Mouse (Mus musculus) midbrain, embryonic 15.5 days (tissue): ENCODE results near the gene Jakmip3. TPM values are rescaled to one million over a fixed set of nuclear protein-coding genes. Genes with fewer than 3 reads are reported as not detected.

Experiments used
- ATAC-seq: fragments of 200-750 bp; cut with Nextera tagmentation; replicated peaks from 2 replicates; pipeline ENCODE4 v1.8.0; 2017; ENCODE audit warnings: moderate TSS enrichment
- H3K27ac ChIP-seq: fragments of 300-500 bp; sonication (generic); 2 replicates; pipeline ENCODE4 v1.5.1; 2015; ENCODE audit warnings: mild to moderate bottlenecking, inconsistent platforms
- H3K27me3 ChIP-seq: fragments of 300-500 bp; sonication (generic); replicated peaks from 2 replicates; pipeline ENCODE4 v1.6.1; 2015; ENCODE audit warnings: inconsistent platforms
- H3K36me3 ChIP-seq: fragments of 300-500 bp; sonication (generic); replicated peaks from 2 replicates; pipeline ENCODE4 v1.6.1; 2015; ENCODE audit warnings: inconsistent platforms
- H3K4me1 ChIP-seq: fragments of 300-500 bp; sonication (generic); 2 replicates; pipeline ENCODE4 v1.6.1; 2015; ENCODE audit warnings: inconsistent platforms
- H3K4me2 ChIP-seq: fragments of 300-500 bp; sonication (generic); 2 replicates; pipeline ENCODE4 v1.6.1; 2015; ENCODE audit warnings: inconsistent platforms, mild to moderate bottlenecking, moderate library complexity
- H3K4me3 ChIP-seq: fragments of 300-500 bp; sonication (generic); 2 replicates; pipeline ENCODE4 v1.5.1; 2015; ENCODE audit warnings: mild to moderate bottlenecking, inconsistent platforms
- H3K9ac ChIP-seq: fragments of 300-500 bp; sonication (generic); 2 replicates; pipeline ENCODE4 v1.6.1; 2015; ENCODE audit warnings: mild to moderate bottlenecking, inconsistent platforms
- H3K9me3 ChIP-seq: fragments of 300-500 bp; sonication (generic); 2 replicates; pipeline ENCODE4 v1.6.1; 2016; ENCODE audit warnings: inconsistent platforms
- WGBS: fragments of 180-500 bp; shearing (Covaris S2); methylation state at CpG from one replicate; pipeline ENCODE4 v1.1.7; 2015; ENCODE audit warnings: mixed read lengths; 5-methylcytosine and 5-hydroxymethylcytosine counted together
- polyA plus RNA-seq: library from polyadenylated mRNA; unstranded; fragments of >200 nt; fragmentation: Nextera tagmentation; extraction: Ambion mirVana; gene quantifications from 2 replicates; pipeline ENCODE4 v1.2.1, GENCODE M21; 2015

Gene Jakmip3
- polyA plus RNA-seq, result 8.7 and 11.1 TPM in 2 replicates

DNA sequence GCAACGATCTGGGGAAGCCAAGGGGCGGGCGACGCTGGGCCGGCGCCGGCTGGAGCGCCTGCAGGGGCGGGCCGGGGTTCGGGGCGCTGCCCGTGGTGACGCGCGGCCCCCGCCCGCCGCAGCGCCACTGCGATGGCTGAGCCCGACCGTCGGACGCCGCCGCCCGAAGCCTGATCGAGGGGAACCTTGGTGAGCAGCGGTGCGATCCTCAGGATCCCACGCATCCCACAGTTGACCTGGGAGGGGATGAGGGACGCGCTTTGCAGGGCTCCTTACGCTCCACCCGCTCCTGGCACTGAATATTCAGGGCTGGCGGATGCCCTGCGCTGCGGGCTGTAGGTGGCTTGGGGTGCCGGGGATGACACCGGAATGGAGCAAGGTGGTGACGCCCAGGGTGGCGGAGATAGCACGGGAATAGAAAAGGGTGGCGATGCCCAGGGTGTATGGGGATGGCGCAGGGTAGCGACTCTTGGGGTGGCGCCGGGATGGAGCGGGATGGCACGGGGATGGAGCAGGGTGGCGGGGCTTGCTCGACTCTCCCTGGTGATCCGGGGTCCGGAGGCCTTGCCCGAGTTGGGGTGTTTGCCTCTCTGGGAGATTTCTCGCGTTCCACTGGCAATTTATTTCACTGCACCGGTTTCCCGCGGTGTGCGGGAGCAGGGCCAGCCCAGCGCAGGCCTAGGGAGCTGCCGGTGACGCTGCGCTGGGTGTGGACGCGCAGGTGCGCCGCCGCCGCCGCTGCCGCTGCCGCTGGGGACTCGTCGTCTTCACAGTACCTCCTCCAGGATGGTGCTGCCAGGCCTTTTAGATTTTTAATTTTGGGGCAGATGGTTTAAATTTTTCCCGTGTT is at the start of gene Jakmip3:
Jakmip3 (plus strand) TSS at position 119 of the 850 bp plus-strand sequence.
- under 1% methylated on average over 73 of the region's 78 CpGs for WGBS
- peak; percentile 79 for ATAC-seq
- peak within 1 kb of the TSS; percentile 57 for H3K4me3 ChIP-seq
- 0 out of 2 replicates have a peak, but pooled peaks cover 5% of the 10 kb centered on the region for H3K4me1 ChIP-seq
- peak within 1 kb of the TSS; percentile 64 for H3K9ac ChIP-seq
- no peaks in the 10 kb centered on the region for H3K9me3 ChIP-seq
- H3K27ac ChIP-seq, result peak within 1 kb of the TSS; percentile 54
- H3K4me2 ChIP-seq, result peak within 1 kb of the TSS; percentile 73
- H3K27me3 ChIP-seq, result peaks cover 32% of the 10 kb centered on the region
- no peaks in the 10 kb centered on the region for H3K36me3 ChIP-seq

DNA sequence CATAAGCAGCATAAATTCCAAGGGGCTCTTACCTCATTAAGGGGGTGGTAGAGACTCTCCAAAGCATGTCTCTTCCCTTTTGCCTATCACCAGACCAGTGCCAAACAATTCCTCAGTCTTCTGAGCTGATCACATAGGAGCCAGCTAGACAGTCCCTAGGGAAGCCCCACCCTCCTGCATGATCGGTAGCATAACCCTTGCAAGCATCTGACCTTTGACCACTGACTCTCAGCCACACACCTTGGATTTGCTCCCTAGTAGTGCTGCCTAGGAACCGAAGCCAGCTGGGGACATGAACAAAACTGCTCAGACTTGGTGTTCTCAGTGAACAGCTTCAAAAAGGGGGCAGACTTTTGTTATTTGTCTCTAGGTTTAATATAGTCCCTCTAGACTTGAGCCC is 42.4 kb upstream of the Jakmip3 start:
- WGBS, result 82% methylated on average over 2 of the region's 2 CpGs
- H3K4me1 ChIP-seq, result no peaks in the 10 kb centered on the region
- H3K9me3 ChIP-seq, result no peaks in the 10 kb centered on the region
- H3K36me3 ChIP-seq, result peaks cover 13% of the 10 kb centered on the region; the same call in 1 of the 2 replicates
- no peak overlapping the region for H3K4me2 ChIP-seq
- no peak overlapping the region for H3K9ac ChIP-seq
- H3K4me3 ChIP-seq, result no peak overlapping the region
- ATAC-seq, result no peak
- no peak overlapping the region for H3K27ac ChIP-seq
- no peaks in the 10 kb centered on the region for H3K27me3 ChIP-seq

DNA sequence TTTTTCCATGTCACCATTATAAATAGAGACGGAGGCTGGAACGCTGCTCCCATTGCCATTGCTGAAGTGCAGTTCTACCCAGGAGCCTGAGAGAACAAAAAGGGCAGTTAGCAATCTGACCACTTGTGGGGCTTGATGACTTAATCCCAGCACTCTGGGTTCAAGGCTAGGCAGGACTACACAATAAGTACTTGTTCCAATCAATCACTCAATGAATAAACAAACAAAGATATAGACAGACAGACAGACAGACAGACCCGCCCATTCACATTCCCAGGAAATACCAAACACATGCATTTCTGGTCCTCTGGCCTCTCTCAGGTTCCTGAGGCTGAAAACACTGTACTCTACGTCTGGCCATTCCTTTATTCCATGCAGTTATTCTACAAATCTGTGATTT is 41.8 kb upstream of the Jakmip3 start:
- Histone ChIP-seq H3K36me3 (peaks cover 13% of the 10 kb centered on the region; the same call in 1 of the 2 replicates), H3K27me3 (no peaks in the 10 kb centered on the region), H3K4me3 (no peak overlapping the region), H3K9me3 (no peaks in the 10 kb centered on the region), H3K9ac (no peak overlapping the region), H3K4me2 (no peak overlapping the region), H3K4me1 (no peaks in the 10 kb centered on the region), H3K27ac (no peak overlapping the region)
- no peak for ATAC-seq
- 84% methylated on average over 4 of the region's 4 CpGs for WGBS

DNA sequence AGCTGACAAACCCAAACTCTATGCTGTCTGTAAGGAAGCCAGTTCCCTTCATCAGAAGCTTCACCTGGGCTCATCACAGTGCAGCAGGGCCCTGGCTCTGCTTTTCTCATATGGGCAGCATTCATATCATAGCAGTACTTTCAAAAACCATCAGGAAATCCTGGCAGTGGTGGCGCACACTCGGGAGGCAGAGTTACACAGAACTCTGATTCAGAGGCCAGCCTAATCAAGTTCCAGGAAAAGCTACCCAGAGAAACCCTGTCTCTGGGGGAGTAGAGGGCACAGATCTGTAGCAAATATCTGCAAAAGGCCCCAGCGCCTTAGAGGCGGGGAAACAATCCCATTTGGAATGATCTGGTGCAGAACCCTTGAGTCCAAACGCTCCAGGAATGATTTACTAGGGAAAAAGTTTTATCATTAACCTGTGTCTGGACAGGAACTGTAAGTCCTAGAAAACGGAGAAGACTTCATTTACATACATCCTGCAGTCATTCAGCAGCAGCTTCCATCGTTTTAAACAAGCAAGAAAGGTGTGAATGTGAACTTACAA is 36.6 kb upstream of the Jakmip3 start:
- Histone ChIP-seq H3K9me3 (no peaks in the 10 kb centered on the region), H3K4me2 (no peak overlapping the region), H3K9ac (no peak overlapping the region), H3K4me1 (peaks cover 24% of the 10 kb centered on the region), H3K36me3 (no peaks in the 10 kb centered on the region), H3K27ac (no peak overlapping the region), H3K27me3 (no peaks in the 10 kb centered on the region), H3K4me3 (no peak overlapping the region)
- 84% methylated on average over 7 of the region's 7 CpGs for WGBS
- ATAC-seq, result no peak

DNA sequence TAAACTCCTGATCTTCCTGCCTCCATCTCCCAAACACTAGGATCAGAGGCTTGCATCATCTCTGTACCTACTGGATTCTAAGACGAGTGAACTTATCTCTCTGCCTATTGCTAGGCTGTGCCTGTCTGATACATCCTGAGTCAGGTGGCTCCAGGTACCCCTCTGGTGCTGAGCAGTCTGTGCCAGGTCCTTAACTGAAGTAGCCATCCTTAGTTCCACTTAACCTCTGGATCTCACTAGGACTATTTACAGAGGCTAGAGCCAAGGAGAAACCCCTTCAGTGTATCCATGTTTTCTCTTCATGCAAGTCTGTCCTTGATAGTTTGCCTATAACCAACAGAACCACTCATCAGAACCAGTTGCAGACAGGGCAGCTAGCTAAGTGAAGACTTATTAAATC is 34.1 kb upstream of the Jakmip3 start:
- H3K4me3 ChIP-seq, result no peak overlapping the region
- no peak overlapping the region for H3K27ac ChIP-seq
- H3K9ac ChIP-seq, result no peak overlapping the region
- WGBS, result 79% methylated on average over 1 of the region's 1 CpGs
- no peak for ATAC-seq
- H3K27me3 ChIP-seq, result peaks cover 4% of the 10 kb centered on the region; the same call in 1 of the 2 replicates
- no peaks in the 10 kb centered on the region for H3K9me3 ChIP-seq
- H3K4me2 ChIP-seq, result peak overlapping the region; percentile 37
- peaks cover 32% of the 10 kb centered on the region for H3K4me1 ChIP-seq
- no peaks in the 10 kb centered on the region for H3K36me3 ChIP-seq

DNA sequence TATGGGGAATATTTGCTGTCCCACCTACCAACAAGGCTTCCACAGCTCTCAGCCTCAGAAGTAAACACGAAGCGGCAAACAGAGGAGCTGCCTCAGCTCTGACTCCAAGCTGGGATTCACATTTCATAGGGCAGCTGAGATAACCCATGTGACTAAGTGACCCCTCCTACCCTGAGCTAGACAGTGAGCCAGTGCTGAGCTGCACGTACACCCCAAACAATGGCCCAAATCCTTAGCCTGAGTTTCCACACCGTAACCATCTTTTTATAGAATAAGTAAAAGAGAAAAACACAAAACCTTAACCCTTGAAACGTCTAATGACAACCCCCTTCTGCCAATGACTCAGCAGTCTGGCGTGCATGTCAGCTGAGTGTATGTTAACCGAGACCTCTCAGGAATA is 33.5 kb upstream of the Jakmip3 start:
- no peaks in the 10 kb centered on the region for H3K9me3 ChIP-seq
- no peak overlapping the region for H3K27ac ChIP-seq
- peak overlapping the region; percentile 16; the same call in 1 of the 2 replicates for H3K4me3 ChIP-seq
- H3K4me1 ChIP-seq, result peaks cover 32% of the 10 kb centered on the region
- peaks cover 4% of the 10 kb centered on the region; the same call in 1 of the 2 replicates for H3K27me3 ChIP-seq
- 7% methylated on average over 7 of the region's 7 CpGs for WGBS
- ATAC-seq, result no peak
- no peaks in the 10 kb centered on the region for H3K36me3 ChIP-seq
- peak overlapping the region; percentile 37 for H3K4me2 ChIP-seq
- H3K9ac ChIP-seq, result peak overlapping the region; percentile 13; the same call in 1 of the 2 replicates

DNA sequence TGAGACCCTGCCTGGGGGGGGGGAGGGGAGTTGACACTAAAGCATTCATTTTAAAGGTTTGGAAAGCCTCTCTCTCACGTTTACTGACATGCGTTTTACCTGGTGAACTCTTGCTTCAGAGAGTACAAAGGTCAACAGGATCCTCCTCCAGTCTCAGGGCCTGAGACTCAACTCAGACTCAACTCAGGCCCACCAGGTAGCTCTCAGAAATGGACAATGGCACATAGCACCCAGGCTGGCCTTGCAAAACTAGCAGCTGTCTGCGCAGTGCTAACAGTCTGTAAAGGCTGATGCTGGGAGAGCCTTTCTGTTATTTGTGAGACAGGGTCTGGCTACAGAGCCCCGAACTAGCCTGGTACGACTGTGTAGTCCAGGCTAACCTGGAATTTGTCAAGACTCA is 32.6 kb upstream of the Jakmip3 start:
- Histone ChIP-seq H3K27me3 (peaks cover 4% of the 10 kb centered on the region; the same call in 1 of the 2 replicates), H3K9me3 (no peaks in the 10 kb centered on the region), H3K36me3 (no peaks in the 10 kb centered on the region), H3K27ac (no peak overlapping the region), H3K9ac (no peak overlapping the region), H3K4me2 (peak overlapping the region; percentile 64), H3K4me3 (no peak overlapping the region), H3K4me1 (peaks cover 32% of the 10 kb centered on the region)
- no peak for ATAC-seq
- WGBS, result 62% methylated on average over 5 of the region's 5 CpGs

DNA sequence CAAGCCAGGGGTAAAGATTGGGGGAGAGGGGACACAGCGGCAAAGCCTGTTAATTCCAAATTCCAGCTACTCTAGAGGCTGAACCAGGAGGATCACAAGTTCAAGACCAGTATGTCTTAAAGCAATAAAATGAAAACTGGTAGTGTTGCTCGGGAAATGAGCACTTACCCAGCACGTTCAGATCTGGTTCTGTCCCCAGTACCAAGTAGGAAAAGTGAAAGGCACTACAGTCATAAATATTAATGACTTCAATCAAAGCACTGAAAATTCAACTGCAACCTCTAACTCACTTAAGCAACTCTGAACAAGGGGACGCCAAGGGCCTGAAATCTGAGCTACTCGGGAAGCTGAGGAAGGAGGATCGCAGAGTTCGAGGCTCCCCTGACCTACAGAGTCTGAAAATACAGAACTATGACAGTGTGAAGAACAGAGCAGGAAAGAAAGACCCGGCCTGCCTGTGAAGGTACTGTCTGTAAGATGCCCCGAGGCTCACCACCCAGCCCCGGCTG is 31.7 kb upstream of the Jakmip3 start:
- no peaks in the 10 kb centered on the region for H3K9me3 ChIP-seq
- 6% methylated on average over 10 of the region's 10 CpGs for WGBS
- H3K4me1 ChIP-seq, result peaks cover 32% of the 10 kb centered on the region
- H3K4me3 ChIP-seq, result peak overlapping the region; percentile 65
- peak; percentile 77 for ATAC-seq
- H3K27me3 ChIP-seq, result peaks cover 4% of the 10 kb centered on the region; the same call in 1 of the 2 replicates
- H3K36me3 ChIP-seq, result no peaks in the 10 kb centered on the region
- peak overlapping the region; percentile 60; the same call in 1 of the 2 replicates for H3K27ac ChIP-seq
- H3K4me2 ChIP-seq, result peak overlapping the region; percentile 64
- H3K9ac ChIP-seq, result peak overlapping the region; percentile 73

DNA sequence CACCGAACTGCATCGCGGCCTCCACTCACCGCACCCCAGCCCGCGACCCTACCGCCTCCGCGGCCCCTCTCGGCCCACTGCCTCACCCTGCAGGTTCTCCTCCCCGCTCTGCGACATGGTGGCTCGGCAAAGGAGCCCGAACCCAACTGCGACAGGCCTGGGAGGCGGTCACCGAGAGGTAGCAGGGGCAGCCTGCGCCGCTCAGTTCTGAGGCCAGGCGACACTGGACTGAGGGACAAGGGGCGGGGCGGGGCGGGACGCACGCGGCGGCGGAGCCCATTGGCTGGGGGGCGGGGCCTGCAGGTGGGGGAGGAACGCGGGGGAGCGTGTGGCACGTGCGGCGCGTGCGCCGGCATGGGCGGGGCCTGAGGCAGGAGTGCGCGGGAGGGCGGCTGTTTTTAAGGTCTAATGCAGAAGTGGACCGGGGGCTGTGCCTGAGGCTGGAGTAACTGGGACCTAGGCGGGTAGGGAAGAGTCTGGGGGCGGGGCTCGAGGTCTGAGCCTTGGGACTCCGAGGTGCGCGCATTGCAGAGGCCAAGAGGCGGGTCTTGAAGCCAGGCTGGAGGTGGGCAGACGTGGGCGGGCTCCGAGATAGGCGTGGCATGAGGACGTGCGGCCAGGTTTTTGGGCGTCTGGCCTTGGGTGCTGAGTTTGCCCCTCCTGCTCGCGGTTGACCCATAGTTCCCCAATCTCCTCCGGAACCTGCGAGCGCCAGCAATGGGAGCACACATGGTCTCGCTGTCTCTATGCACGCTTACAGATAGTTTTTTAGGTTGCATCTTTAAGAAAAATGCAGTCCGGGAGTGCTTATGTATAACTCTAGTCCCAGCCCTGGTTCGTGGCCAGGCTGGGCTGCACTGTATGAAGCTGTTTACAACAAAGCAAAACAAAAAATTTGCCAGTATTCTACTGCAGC is 31.0 kb upstream of the Jakmip3 start, which contains the start of gene Bnip3:
Bnip3 (minus strand) TSS at position 243 of the 916 bp plus-strand sequence.
- WGBS, result under 1% methylated on average over 64 of the region's 66 CpGs
- Histone ChIP-seq H3K36me3 (no peaks in the 10 kb centered on the region), H3K9ac (peak within 1 kb of the TSS; percentile 73), H3K27ac (peak within 1 kb of the TSS; percentile 60), H3K27me3 (peaks cover 4% of the 10 kb centered on the region; the same call in 1 of the 2 replicates), H3K4me1 (peaks cover 32% of the 10 kb centered on the region), H3K4me3 (peak within 1 kb of the TSS; percentile 65), H3K4me2 (peak within 1 kb of the TSS; percentile 64), H3K9me3 (no peaks in the 10 kb centered on the region)
- ATAC-seq, result peak; percentile 95

DNA sequence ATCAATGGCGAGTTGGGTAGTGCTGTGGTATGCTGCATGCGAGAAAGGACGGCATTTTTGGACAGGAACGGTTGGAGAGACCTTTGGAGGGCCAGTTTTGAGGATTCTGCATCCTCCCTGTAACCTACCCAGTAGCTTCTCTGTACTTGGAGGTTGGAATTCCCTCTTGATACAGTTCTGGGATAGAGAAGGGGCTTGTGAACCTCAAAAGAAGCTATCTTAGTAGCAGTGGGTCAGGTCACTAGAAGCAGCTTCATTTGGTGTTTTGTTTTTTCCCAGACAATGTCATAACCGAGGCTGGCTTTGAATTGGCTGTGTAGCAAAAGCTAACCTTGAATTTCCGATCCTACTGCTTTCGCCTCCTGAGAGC is 30.4 kb upstream of the Jakmip3 start:
- Histone ChIP-seq H3K4me2 (peak overlapping the region; percentile 64), H3K36me3 (no peaks in the 10 kb centered on the region), H3K27me3 (peaks cover 4% of the 10 kb centered on the region; the same call in 1 of the 2 replicates), H3K4me3 (peak overlapping the region; percentile 65), H3K4me1 (peaks cover 32% of the 10 kb centered on the region), H3K27ac (no peak overlapping the region), H3K9ac (peak overlapping the region; percentile 51), H3K9me3 (no peaks in the 10 kb centered on the region)
- 18% methylated on average over 7 of the region's 7 CpGs for WGBS
- no peak for ATAC-seq

DNA sequence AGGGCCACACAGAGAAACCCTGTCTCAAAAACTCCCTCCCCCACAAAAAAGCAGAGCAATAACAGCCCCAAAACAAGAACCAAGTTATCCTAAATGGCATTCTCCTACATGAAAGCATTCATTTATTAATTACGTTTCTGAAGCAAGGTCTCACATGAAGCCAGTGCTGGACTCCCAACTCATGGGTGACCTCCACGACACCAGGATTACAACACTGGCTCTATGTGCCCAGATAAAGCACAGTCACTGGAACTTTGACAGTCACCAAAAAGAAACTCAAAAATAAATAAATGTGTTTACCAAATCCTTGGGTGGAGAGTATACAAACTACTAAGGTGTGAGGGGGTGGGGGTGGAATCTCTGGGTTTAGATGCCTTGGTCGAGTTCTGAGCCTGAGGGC is 26.9 kb upstream of the Jakmip3 start:
- H3K27me3 ChIP-seq, result peaks cover 4% of the 10 kb centered on the region; the same call in 1 of the 2 replicates
- no peak overlapping the region for H3K4me3 ChIP-seq
- no peak for ATAC-seq
- no peak overlapping the region for H3K27ac ChIP-seq
- H3K4me1 ChIP-seq, result peaks cover 11% of the 10 kb centered on the region
- 77% methylated on average over 3 of the region's 3 CpGs for WGBS
- no peaks in the 10 kb centered on the region for H3K36me3 ChIP-seq
- no peaks in the 10 kb centered on the region for H3K9me3 ChIP-seq
- no peak overlapping the region for H3K9ac ChIP-seq
- no peak overlapping the region for H3K4me2 ChIP-seq
